Mouse (Mus musculus): ENCODE measurements around the gene Atp5s. TPM values are rescaled to one million over a fixed set of nuclear protein-coding genes. Genes with fewer than 3 reads are reported as not detected.
A peak's percentile ranks its signal among the peaks of the same experiment; 100 is the strongest.

The Atp5s gene
- polyA plus RNA-seq, 1 experiment, result 14.8 TPM

DNA sequence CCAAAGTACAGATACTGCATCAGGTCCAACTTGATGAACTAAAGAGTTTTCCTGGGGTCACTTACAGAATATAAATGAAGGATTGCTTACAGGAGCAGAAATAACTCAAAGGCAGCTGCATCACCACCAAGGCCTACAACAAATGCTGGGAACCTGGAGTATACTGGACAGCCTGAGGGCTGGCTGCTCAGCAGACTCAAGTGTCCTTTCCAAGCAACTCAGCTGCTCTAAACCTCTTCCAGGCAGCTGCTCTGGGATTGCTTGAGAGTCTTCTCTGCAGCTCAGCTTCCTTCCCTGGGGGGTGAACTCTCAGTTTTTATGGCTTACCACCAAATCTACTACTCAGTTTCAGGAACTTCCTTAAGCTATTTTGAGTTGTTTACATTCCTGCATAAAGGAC is 35.7 kb upstream of the Atp5s start:
- Histone ChIP-seq H3K4me3 (ENCODE audit: insufficient read depth, low read length) (no peak overlapping the region), H3K27ac (ENCODE audit: insufficient read depth, low read length) (no peak overlapping the region), H3K4me1 (ENCODE audit: control insufficient read depth, insufficient read depth, low read length) (no peaks in the 10 kb centered on the region)
- TF ChIP-seq CTCF (IDR thresholded peaks at IDR 0.05; ENCODE audit: borderline replicate concordance, insufficient read depth, low read length) (no peak), POLR2A (IDR thresholded peaks at IDR 0.05; ENCODE audit: low read depth, low read length) (no peak)

DNA sequence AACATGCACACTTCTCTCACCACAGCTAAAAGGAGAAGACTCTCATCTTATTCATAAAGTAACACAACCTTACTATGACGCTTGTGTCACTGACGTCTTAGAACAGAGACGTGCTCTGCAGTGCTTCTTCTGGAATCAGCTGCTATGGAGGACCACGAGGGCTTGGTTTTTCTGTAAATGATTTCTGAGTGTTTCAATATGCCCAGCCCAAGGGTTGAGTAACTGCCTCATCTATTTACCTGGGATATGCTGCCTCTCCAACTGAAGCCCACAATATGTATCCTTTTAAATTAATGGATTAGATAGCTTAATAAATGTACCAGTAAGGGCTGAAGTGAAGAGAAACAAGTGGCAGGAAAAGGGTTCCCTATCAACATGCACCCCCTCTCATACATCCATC is 34.0 kb upstream of the Atp5s start:
- no peak overlapping the region for H3K27ac ChIP-seq (ENCODE audit: insufficient read depth, low read length)
- TF ChIP-seq CTCF (IDR thresholded peaks at IDR 0.05; ENCODE audit: borderline replicate concordance, insufficient read depth, low read length) (no peak), POLR2A (IDR thresholded peaks at IDR 0.05; ENCODE audit: low read depth, low read length) (no peak)
- H3K4me1 ChIP-seq (ENCODE audit: control insufficient read depth, insufficient read depth, low read length), result no peaks in the 10 kb centered on the region
- H3K4me3 ChIP-seq (ENCODE audit: insufficient read depth, low read length), result no peak overlapping the region

DNA sequence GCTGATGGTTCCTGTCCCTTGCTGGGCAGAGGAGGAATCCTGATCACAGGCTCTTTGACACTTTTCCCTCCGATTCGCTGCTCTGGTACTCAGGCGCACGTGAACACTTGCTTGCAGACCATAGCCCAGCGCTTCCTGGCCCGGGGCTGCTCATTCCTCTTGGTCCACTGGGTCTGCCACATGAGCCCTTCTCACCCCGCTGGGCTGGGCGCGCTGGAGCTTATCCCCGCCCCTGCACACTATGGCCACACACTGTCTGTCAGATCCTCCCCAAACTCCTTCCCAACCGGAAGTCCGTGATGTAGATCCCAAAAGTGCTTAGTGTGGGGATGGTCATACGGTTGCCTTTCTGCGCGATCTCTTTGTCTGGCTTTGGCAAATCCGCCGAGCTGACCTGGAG is 31.3 kb upstream of the Atp5s start:
- H3K4me3 ChIP-seq (ENCODE audit: insufficient read depth, low read length), result no peak overlapping the region
- H3K4me1 ChIP-seq (ENCODE audit: control insufficient read depth, insufficient read depth, low read length), result no peaks in the 10 kb centered on the region
- H3K27ac ChIP-seq (ENCODE audit: insufficient read depth, low read length), result no peak overlapping the region
- TF ChIP-seq CTCF (IDR thresholded peaks at IDR 0.05; ENCODE audit: borderline replicate concordance, insufficient read depth, low read length), result no peak
- no peak for TF ChIP-seq POLR2A (IDR thresholded peaks at IDR 0.05; ENCODE audit: low read depth, low read length)

DNA sequence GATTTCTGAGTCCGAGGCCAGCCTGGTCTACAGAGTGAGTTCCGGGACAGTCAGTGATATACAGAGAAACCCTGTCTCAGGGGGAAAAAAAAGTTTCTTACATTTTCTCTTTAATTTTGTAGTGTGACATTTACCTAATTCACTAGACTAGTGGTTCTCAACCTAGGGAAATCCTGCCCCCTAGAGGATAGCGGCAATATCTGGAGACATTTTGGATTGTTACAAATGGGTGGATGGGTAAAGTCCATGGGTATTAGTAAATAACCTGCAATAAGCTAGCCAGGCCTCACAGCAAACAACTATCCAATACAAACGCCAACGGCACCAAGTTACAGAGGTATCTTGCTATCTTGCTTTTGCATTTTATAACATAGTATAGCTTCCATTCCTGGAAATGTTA is 28.0 kb upstream of the Atp5s start:
- no peak overlapping the region for H3K4me3 ChIP-seq (ENCODE audit: insufficient read depth, low read length)
- H3K4me1 ChIP-seq (ENCODE audit: control insufficient read depth, insufficient read depth, low read length), result no peaks in the 10 kb centered on the region
- no peak overlapping the region for H3K27ac ChIP-seq (ENCODE audit: insufficient read depth, low read length)
- TF ChIP-seq POLR2A (IDR thresholded peaks at IDR 0.05; ENCODE audit: low read depth, low read length) (no peak), CTCF (IDR thresholded peaks at IDR 0.05; ENCODE audit: borderline replicate concordance, insufficient read depth, low read length) (no peak)

DNA sequence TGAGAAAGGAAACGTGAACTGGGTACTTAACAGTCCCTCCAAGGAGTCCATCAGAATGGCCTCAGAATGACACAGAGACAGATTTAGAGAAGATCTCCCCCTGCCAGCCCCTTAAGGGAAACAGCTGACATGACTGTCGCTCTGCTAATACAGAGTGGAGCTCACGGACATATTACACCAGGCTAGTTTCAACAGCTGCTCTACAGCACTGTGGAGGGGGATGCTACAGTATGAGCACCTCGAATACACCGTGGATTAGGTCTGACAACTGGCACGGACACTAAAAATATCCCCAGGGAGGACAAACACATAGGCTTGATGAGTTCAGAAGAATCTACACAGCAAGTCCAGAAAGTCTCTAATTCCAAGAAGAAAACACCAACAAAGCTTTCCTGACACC is 26.4 kb upstream of the Atp5s start:
- H3K27ac ChIP-seq (ENCODE audit: insufficient read depth, low read length), result no peak overlapping the region
- TF ChIP-seq POLR2A (IDR thresholded peaks at IDR 0.05; ENCODE audit: low read depth, low read length) (no peak), CTCF (IDR thresholded peaks at IDR 0.05; ENCODE audit: borderline replicate concordance, insufficient read depth, low read length) (no peak)
- H3K4me1 ChIP-seq (ENCODE audit: control insufficient read depth, insufficient read depth, low read length), result no peaks in the 10 kb centered on the region
- no peak overlapping the region for H3K4me3 ChIP-seq (ENCODE audit: insufficient read depth, low read length)

DNA sequence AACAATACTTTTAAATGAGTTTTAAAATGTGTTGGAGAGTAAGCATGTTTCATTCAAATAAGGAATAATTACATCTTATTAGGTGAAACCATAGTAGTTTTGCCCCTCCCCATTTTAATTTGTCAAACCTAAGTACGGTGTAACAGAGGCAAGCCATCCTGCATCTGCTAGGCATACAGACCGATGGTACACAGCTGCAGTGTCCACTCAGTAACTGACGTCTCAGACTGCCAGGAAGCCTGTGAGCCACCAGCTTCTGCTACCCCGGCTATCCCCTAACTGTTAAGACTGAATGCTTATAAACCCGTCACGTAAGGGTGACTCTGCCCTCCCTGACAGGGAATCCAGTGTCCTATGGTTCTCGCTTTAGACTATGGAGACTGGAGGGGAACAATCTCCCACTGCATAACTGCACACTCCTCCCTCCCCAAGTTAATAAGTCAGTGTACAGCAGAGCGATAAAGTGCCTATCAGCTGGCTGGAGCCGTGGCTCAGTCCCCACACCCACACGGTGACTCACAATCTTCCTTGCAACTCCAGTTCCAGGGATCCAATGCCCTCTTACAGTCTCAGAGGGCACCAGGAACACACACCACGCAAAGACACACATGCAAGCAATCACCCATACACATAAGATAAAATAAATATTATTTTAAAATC is 19.8 kb upstream of the Atp5s start:
- Histone ChIP-seq H3K4me1 (ENCODE audit: control insufficient read depth, insufficient read depth, low read length) (no peaks in the 10 kb centered on the region), H3K4me3 (ENCODE audit: insufficient read depth, low read length) (no peak overlapping the region), H3K27ac (ENCODE audit: insufficient read depth, low read length) (no peak overlapping the region)
- TF ChIP-seq POLR2A (IDR thresholded peaks at IDR 0.05; ENCODE audit: low read depth, low read length) (no peak), CTCF (IDR thresholded peaks at IDR 0.05; ENCODE audit: borderline replicate concordance, insufficient read depth, low read length) (no peak)

DNA sequence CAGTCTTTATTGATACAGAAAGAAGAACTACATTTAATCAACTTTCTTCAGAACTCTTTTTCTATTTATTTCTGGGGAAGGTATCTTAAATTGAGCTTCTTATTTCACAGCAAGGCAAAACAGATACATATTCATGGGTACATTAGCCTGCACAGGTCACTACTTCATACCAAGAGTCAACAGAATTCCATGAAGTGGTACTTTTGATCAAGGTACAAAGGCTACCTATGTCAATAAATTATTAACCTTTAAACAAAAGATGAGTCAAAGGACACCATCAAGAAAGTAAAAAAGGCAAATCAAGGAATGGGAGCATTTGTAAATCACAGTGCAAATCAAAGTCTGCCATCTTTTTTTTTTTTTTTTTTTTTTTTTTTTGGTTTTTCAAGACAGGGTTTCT is 11.1 kb upstream of the Atp5s start:
- H3K4me3 ChIP-seq (ENCODE audit: insufficient read depth, low read length), result no peak overlapping the region
- no peak overlapping the region for H3K27ac ChIP-seq (ENCODE audit: insufficient read depth, low read length)
- TF ChIP-seq POLR2A (IDR thresholded peaks at IDR 0.05; ENCODE audit: low read depth, low read length) (no peak), CTCF (IDR thresholded peaks at IDR 0.05; ENCODE audit: borderline replicate concordance, insufficient read depth, low read length) (no peak)
- H3K4me1 ChIP-seq (ENCODE audit: control insufficient read depth, insufficient read depth, low read length), result no peaks in the 10 kb centered on the region

DNA sequence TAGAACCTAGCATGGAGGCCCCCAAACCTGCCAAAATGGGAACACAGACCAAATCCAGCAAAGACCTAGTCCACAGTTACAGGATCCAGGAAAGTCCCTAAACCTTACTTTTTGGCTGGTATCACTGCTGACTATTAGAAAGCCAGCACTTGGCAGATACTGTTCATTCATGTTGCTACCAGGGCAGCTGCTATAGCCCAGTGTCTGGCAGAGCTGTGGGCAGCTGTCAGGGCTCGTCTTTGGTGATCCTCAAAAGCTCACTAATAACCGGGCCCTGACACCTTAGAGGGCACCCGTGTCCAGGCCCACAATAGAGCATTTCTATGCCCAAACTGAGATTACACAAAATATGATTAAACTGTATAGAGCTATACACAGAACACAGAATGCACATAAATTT is 1.9 kb upstream of the Atp5s start:
- Histone ChIP-seq H3K4me3 (ENCODE audit: insufficient read depth, low read length) (no peak overlapping the region), H3K4me1 (ENCODE audit: control insufficient read depth, insufficient read depth, low read length) (peaks cover 4% of the 10 kb centered on the region; the same call in 1 of the 2 replicates), H3K27ac (ENCODE audit: insufficient read depth, low read length) (no peak overlapping the region)
- TF ChIP-seq POLR2A (IDR thresholded peaks at IDR 0.05; ENCODE audit: low read depth, low read length) (no peak), CTCF (IDR thresholded peaks at IDR 0.05; ENCODE audit: borderline replicate concordance, insufficient read depth, low read length) (no peak)

DNA sequence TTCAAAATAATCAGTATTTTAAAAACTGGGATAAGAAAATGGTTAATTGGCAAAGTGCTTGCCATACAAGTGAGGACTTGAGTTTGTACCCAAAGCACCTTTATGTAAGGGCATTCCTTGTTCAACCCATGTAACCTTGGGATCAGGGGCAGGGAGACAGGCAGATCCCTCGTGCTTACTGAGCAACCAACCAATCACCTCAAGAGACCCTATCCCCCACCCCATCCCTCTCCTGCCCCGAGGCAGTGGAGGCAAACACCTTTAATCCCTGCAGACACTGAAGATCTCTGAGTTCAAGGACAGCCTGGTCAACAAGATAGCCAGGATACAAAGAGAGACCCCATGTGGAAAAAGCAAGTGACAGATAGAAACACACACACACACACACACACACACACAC is 1.4 kb upstream of the Atp5s start:
- no peak for TF ChIP-seq POLR2A (IDR thresholded peaks at IDR 0.05; ENCODE audit: low read depth, low read length)
- TF ChIP-seq CTCF (IDR thresholded peaks at IDR 0.05; ENCODE audit: borderline replicate concordance, insufficient read depth, low read length), result no peak
- no peak overlapping the region for H3K27ac ChIP-seq (ENCODE audit: insufficient read depth, low read length)
- H3K4me3 ChIP-seq (ENCODE audit: insufficient read depth, low read length), result peak overlapping the region; percentile 93; the same call in 1 of the 2 replicates
- peaks cover 4% of the 10 kb centered on the region; the same call in 1 of the 2 replicates for H3K4me1 ChIP-seq (ENCODE audit: control insufficient read depth, insufficient read depth, low read length)

DNA sequence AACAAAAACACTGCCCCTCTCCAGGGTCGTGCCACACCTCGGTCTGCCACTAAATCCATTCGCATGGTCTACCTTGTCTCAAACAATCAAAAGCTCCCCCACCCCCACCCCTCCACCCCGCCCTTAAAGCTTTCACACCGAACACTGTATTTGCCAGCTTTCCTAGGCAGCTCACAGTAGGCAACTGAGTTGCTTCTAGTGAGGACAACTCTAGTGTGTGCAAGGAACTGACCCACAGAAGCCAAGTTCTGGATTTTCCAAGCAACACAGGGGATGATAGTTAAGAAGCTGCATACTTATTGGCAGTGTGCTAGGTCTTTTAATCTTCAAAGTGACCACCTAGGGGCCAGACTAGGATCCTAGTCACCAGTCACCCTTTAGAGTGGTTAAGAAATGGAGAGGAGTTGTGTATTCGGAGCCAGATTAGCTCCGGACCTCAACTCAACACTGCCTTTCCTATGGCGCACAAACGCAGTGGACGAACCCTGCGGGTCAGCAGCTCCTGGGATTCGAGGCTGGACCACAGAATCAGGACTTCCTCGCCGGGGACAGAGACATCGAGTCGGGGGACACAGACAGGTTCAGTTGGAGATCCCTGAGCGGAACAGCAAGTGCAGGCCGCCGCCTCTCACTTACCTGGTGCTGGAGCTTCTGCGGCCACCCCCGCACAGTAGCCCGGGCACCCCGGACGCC is 586 bp upstream of the Atp5s start:
- no peak overlapping the region for H3K27ac ChIP-seq (ENCODE audit: insufficient read depth, low read length)
- H3K4me1 ChIP-seq (ENCODE audit: control insufficient read depth, insufficient read depth, low read length), result peaks cover 4% of the 10 kb centered on the region; the same call in 1 of the 2 replicates
- TF ChIP-seq CTCF (IDR thresholded peaks at IDR 0.05; ENCODE audit: borderline replicate concordance, insufficient read depth, low read length) (no peak), POLR2A (IDR thresholded peaks at IDR 0.05; ENCODE audit: low read depth, low read length) (0 out of 2 replicates have a peak, but pooled peaks have one; percentile 26)
- H3K4me3 ChIP-seq (ENCODE audit: insufficient read depth, low read length), result peak overlapping the region; percentile 93

All from embryonic fibroblast, embryonic 13.5 days (primary cell).